Mouse (Mus musculus) bone marrow, adult 2 months (tissue): ENCODE measurements around the gene Kalrn. TPM values are rescaled to one million over a fixed set of nuclear protein-coding genes. Genes with fewer than 3 reads are reported as not detected.

Source experiments
- H3K27ac ChIP-seq: fragments of 200-500 bp; 2 replicates; pipeline ENCODE4 v1.5.1; 2012; ENCODE audit warnings: low read depth, mild to moderate bottlenecking, control low read depth, inconsistent platforms, low read length; ENCODE audit not compliant: control insufficient read depth, poor library complexity, insufficient read depth
- H3K4me1 ChIP-seq: fragments of 200-500 bp; 2 replicates; pipeline ENCODE4 v1.6.1; 2011; ENCODE audit warnings: low read length; ENCODE audit not compliant: control insufficient read depth, insufficient read depth
- H3K4me3 ChIP-seq: fragments of 200-500 bp; replicated peaks from 2 replicates; pipeline ENCODE3; 2011; ENCODE audit warnings: mild to moderate bottlenecking, low read depth, low read length, control low read depth; ENCODE audit not compliant: control insufficient read depth
- CTCF ChIP-seq: fragments of 200-500 bp; IDR thresholded peaks from 2 replicates; pipeline ENCODE4 v1.5.1; 2011; ENCODE audit warnings: low read length, control low read depth; ENCODE audit not compliant: control insufficient read depth, insufficient read depth
- POLR2A ChIP-seq: fragments of 200-500 bp; IDR thresholded peaks from 2 replicates; pipeline ENCODE4 v1.6.1; 2011; ENCODE audit warnings: low read depth, mild to moderate bottlenecking, control low read depth, low read length, borderline replicate concordance; ENCODE audit not compliant: control insufficient read depth
- WGBS: fragments of 180-500 bp; shearing (Covaris S2); methylation state at CpG from one replicate; pipeline ENCODE4 v1.1.7; 2018; 5-methylcytosine and 5-hydroxymethylcytosine counted together
- polyA plus RNA-seq: library from polyadenylated mRNA; stranded (reverse); fragments of >200 nt; gene quantifications from 2 replicates; pipeline ENCODE4 v1.2.4, GENCODE M21; 2011; ENCODE audit warnings: low replicate concordance; ENCODE audit not compliant: missing spikeins, insufficient read depth, insufficient read length

Gene Kalrn
- polyA plus RNA-seq, 1 experiment, result 72.1 TPM

DNA sequence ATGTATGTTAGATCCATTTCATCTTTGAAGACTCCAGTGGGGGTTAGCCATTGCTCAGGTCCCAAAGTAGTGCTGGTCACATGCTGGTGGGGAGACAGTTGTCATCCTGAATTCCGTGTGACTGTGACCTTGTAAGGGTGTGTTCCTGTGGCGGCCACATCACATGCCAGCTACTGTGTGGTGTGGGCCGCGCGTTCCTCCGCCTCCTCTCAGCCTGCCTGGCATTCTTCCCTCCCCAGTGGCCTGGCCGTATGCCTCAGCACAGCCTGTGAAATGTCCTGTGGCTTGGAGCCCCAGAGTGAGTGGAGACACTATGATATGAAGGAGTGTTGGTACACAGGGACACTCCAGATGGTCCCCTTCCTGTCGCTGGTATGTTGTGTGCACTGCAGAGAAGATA, 635.8 kb downstream of the Kalrn start:
- TF ChIP-seq POLR2A (no peak), CTCF (no peak)
- 17% methylated on average over 8 of the region's 8 CpGs for WGBS
- Histone ChIP-seq H3K27ac (no peak overlapping the region), H3K4me3 (no peak overlapping the region), H3K4me1 (peaks cover 4% of the 10 kb centered on the region)

DNA sequence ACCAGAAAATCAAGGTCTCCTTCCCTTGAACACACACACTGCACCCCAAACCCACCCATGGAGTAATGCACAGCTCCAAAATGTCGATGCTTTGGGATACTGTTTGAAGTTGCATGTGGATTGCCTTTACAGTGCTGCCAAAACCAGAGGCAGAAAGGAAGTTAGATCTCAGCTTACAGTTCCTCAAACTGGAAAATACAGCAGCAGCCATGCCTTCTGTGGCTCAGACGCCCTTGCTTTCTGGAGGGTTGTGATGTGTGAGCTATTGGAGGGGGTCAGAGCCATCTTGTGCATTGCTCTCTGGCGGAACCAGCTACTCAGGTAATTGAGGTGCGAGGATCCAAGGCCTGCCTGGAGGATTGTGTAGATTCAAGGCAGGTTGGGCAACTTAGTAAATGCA, 636.4 kb downstream of the Kalrn start:
- peaks cover 8% of the 10 kb centered on the region for H3K4me1 ChIP-seq
- H3K4me3 ChIP-seq, result no peak overlapping the region
- TF ChIP-seq CTCF (no peak), POLR2A (no peak)
- no peak overlapping the region for H3K27ac ChIP-seq
- 17% methylated on average over 4 of the region's 4 CpGs for WGBS

DNA sequence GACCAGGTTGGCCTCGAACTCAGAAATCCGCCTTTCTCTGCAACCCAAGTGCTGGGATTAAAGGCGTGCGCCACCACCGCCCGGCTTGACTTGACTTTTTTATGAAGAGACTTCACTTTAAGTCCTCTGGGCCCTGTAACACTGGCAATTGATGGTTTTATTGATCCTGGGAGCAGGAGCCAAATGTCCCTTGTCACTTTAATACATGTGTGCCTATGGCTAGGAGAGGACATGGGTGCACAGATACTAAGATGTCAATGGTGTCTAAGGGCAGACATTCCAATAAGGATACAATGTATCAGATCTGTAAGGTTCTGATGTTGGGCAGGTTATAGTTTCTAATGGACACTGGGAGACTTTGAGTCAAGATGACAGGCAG, 637.9 kb downstream of the Kalrn start:
- Histone ChIP-seq H3K27ac (no peak overlapping the region), H3K4me1 (peaks cover 8% of the 10 kb centered on the region), H3K4me3 (no peak overlapping the region)
- 85% methylated on average over 6 of the region's 6 CpGs for WGBS
- TF ChIP-seq POLR2A, result no peak
- no peak for TF ChIP-seq CTCF

DNA sequence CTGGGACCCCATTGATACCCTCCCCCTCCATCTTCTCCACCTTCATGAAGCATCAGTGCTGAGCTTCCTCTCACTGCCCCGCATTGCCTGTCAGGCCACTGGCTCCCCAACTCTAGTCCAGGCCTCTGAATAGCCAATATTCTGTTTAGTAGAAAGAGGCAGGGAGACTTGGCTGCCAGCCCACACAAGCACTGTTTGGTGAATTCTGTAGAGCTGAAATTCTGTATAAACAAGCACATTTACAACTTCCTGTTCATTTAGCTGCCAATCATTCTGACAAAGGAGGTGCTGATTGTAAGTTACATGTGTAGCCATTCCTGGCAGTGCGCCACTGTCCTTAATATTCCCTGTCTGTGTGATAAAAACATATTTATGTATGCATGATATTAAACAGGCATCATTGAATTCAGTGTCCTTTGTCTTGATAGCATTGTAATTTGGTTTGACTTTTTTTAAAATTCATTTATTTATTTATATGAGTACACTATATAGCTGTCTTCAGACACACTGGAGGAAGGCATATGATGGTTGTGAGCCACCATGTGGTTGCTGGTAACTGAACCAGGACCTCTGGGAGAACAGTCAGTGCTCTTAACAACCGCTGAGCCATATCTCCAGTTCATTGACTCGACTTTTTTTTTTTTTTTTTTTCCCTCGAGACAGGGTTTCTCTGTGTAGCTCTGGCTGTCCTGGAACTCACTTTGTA, 638.5 kb downstream of the Kalrn start:
- H3K4me3 ChIP-seq, result no peak overlapping the region
- H3K4me1 ChIP-seq, result peaks cover 8% of the 10 kb centered on the region
- no peak overlapping the region for H3K27ac ChIP-seq
- TF ChIP-seq CTCF (no peak), POLR2A (no peak)
- WGBS, result 47% methylated on average over 5 of the region's 5 CpGs

DNA sequence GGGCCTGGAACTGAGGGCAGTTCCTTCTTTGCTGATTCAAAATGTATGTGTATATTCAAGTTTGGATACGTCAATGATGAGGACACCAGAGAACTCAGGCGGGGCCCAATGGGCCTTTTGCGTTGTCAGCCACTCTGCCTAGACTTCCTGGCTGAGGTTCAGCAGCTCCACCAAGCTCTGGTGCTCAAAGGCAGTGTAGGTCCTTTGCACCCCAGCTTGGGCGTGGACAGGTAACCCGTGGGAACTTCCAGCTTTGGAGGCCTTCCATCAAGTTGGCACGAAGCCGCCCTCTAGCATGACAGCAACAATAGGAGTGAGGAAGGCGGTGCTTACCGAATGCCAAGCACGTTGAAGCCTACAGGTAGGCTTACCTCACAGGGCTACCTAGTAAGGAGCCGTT, 639.9 kb downstream of the Kalrn start:
- Histone ChIP-seq H3K4me3 (no peak overlapping the region), H3K27ac (no peak overlapping the region), H3K4me1 (peaks cover 8% of the 10 kb centered on the region)
- WGBS, result 82% methylated on average over 11 of the region's 11 CpGs
- TF ChIP-seq CTCF, result no peak
- TF ChIP-seq POLR2A, result no peak

DNA sequence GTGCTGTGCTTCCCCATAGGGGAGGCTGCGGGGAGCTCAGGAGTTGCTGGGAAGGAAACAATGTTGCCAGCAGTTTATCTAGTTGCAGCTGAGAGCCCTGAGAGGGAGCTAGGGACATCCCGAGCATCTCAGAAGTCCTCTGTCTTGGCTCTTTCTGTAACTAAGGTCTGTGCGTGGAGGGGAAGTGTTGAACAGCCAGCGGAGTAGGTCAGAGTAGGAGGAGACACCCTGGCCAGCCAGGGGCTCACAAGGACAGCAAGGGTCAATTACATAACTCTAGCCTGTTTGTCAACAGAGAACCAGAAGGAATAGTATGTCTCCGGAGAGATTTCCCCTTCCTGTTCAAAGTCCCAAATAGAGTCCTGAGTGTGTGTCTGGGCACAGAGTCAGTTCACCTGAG, 641.2 kb downstream of the Kalrn start:
- 29% methylated on average over 5 of the region's 5 CpGs for WGBS
- TF ChIP-seq CTCF (no peak), POLR2A (no peak)
- Histone ChIP-seq H3K4me3 (no peak overlapping the region), H3K27ac (no peak overlapping the region), H3K4me1 (peaks cover 8% of the 10 kb centered on the region)

DNA sequence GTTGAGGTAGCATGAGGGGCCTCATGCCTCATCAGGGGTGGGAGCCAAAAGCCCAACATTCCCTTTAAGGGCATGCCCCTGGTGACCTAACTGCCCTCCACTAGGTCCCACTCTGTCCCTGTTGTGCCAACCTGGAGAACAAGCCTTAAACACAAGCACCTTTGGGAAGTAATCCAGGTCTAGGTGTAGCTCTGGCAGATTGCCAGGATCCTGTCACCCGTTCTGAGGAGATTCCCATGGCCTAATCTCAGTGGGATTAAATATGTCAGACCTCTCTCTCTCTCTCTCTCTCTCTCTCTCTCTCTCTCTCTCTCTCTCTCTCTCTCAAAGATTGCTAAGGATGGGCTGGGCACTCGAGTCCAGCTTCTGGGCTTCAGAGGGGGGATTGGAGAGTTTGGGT, 641.6 kb downstream of the Kalrn start:
- Histone ChIP-seq H3K4me3 (no peak overlapping the region), H3K4me1 (peaks cover 6% of the 10 kb centered on the region), H3K27ac (no peak overlapping the region)
- WGBS, result 61% methylated on average over 2 of the region's 2 CpGs
- TF ChIP-seq POLR2A (no peak), CTCF (no peak)

DNA sequence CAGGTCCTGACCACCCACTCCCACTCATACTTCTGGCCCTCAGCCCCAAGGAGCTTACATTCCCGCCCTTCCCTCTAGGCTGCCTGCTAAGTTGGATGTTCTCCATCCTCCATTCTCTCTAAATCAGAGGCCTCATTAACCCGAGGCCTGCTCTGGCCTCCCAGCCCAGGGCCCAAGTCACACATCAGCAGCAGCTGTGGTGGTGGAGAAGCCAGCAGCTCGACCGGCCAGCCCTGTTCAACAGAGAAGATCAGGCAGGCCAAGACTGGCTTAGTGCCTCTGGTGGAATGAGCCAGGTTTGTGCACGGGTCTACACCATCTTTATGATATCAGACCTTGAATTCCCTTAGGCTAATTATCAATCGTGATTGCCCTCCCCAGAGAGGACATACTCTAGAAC, 642.5 kb downstream of the Kalrn start:
- 77% methylated on average over 6 of the region's 6 CpGs for WGBS
- no peak overlapping the region for H3K4me3 ChIP-seq
- TF ChIP-seq POLR2A (no peak), CTCF (no peak)
- H3K4me1 ChIP-seq, result peaks cover 6% of the 10 kb centered on the region
- H3K27ac ChIP-seq, result no peak overlapping the region

DNA sequence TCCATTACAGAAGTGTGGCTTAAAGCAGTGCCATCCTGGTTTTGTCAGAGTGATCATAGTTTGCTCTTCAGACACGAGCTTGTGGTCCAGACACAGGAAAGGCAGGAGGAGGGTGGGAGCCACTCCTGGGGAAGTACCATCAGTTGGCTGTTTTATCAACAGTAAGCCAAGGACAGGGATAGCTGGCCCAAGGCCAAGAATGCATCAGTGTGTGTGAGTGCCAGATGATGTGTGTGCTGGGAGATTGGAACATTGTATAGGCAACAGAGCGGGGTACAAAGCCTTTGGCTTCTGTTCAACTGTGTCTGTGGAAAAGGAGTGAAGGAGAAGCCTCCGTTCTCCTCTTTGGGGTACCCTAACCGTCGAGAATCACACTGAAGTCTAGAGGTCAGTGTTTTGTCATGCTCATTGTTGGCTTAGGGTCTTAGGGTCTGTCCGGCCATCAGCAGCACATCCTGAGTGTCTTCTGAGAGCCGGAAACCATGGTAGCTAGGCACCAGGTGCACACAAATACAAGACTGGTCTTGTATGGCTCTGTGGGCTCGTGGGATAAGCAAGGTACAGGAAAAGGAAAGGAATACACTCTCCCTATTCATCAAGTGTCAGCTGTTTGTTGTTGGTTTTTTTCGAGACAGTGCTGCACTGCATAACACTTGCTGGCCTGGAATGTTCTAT, 644.4 kb downstream of the Kalrn start:
- TF ChIP-seq POLR2A (no peak), CTCF (no peak)
- peaks cover 4% of the 10 kb centered on the region for H3K4me1 ChIP-seq
- 66% methylated on average over 9 of the region's 9 CpGs for WGBS
- no peak overlapping the region for H3K4me3 ChIP-seq
- no peak overlapping the region for H3K27ac ChIP-seq
